Mouse (Mus musculus) gastrocnemius, postnatal 36 days (tissue): ENCODE data around the gene Txnrd1. TPM values are rescaled to one million over a fixed set of nuclear protein-coding genes. Genes with fewer than 3 reads are reported as not detected.
A peak's percentile ranks its signal among the peaks of the same experiment; 100 is the strongest.

Source experiments
- DNase-seq, 2 experiments: peaks; one replicate each; pipeline ENCODE4 v3.0.0; 2022
- intact Hi-C: fragments of 180-260 bp; cut with DNase I; formaldehyde crosslinking; loops from one replicate; pipeline ENCODE4 v1.15.1; 2025
- total RNA-seq, 2 experiments: library from RNA; stranded (reverse); gene quantifications; 2 replicates each; pipeline ENCODE4 v1.2.3; 2021

Gene Txnrd1
- total RNA-seq, 2 experiments from 2014 or later: 44.4 to 46.8 TPM

GRCm38 (mm10) chr10:82814096-82814970 is 19.4 kb upstream of the Txnrd1 start:
- intact Hi-C loops: loop anchor here (2.0 to 5.0 kb wide), 2 partner anchors 43 to 86 kb away; no protein-coding TSS in a partner anchor
- DNase-seq: no peak

GRCm38 (mm10) chr10:82816441-82816840 is 17.3 kb upstream of the Txnrd1 start:
- intact Hi-C loops: no loop called here
- DNase-seq: no peak

GRCm38 (mm10) chr10:82817514-82817913 is 16.2 kb upstream of the Txnrd1 start:
- intact Hi-C loops: no loop called here
- no peak for DNase-seq

- intact Hi-C loops: no loop called here
- no peak for DNase-seq
Measured at GRCm38 (mm10) chr10:82817936-82818335, 15.8 kb upstream of the Txnrd1 start.

- DNase-seq: no peak
- intact Hi-C loops: no loop called here
Measured at GRCm38 (mm10) chr10:82818661-82819060, 15.1 kb upstream of the Txnrd1 start.

- intact Hi-C loops: no loop called here
- no peak for DNase-seq
Measured at GRCm38 (mm10) chr10:82823108-82823778, 10.5 kb upstream of the Txnrd1 start.

GRCm38 (mm10) chr10:82823779-82824177 is 10.0 kb upstream of the Txnrd1 start:
- intact Hi-C loops: no loop called here

GRCm38 (mm10) chr10:82824541-82824940 is 9.2 kb upstream of the Txnrd1 start:
- DNase-seq: no peak
- intact Hi-C loops: no loop called here

More at GRCm38 (mm10) chr10:82823779-82824177, 10.0 kb upstream of the Txnrd1 start:
- no peak for DNase-seq

GRCm38 (mm10) chr10:82826516-82826915 is 7.2 kb upstream of the Txnrd1 start:
- no peak for DNase-seq
- intact Hi-C loops: no loop called here

GRCm38 (mm10) chr10:82835898-82836297 is 2.1 kb downstream of the Txnrd1 start:
- intact Hi-C loops: no loop called here
- DNase-seq: no peak

- intact Hi-C loops: no loop called here
Measured at GRCm38 (mm10) chr10:82838390-82838789, 4.6 kb downstream of the Txnrd1 start.

GRCm38 (mm10) chr10:82844090-82844489 is 10.3 kb downstream of the Txnrd1 start:
- DNase-seq: no peak
- intact Hi-C loops: no loop called here

More at GRCm38 (mm10) chr10:82838390-82838789, 4.6 kb downstream of the Txnrd1 start:
- no peak for DNase-seq

GRCm38 (mm10) chr10:82844731-82845130 is 11.0 kb downstream of the Txnrd1 start:
- intact Hi-C loops: no loop called here
- no peak for DNase-seq

GRCm38 (mm10) chr10:82847821-82848459 is 14.2 kb downstream of the Txnrd1 start:
- no peak for DNase-seq
- intact Hi-C loops: no loop called here

- DNase-seq: no peak
- intact Hi-C loops: no loop called here
Measured at GRCm38 (mm10) chr10:82849686-82850353, 16.1 kb downstream of the Txnrd1 start.

GRCm38 (mm10) chr10:82850354-82850752 is 16.6 kb downstream of the Txnrd1 start:
- DNase-seq: no peak
- intact Hi-C loops: no loop called here

- intact Hi-C loops: no loop called here
- no peak for DNase-seq
Measured at GRCm38 (mm10) chr10:82851751-82852150, 18.0 kb downstream of the Txnrd1 start.

- intact Hi-C loops: loop anchor here (5.0 kb wide), 1 partner anchor 46 kb away; no protein-coding TSS in a partner anchor
- DNase-seq: no peak
Measured at GRCm38 (mm10) chr10:82858032-82858680, 24.4 kb downstream of the Txnrd1 start.

GRCm38 (mm10) chr10:82858691-82859532 is 25.2 kb downstream of the Txnrd1 start:
- intact Hi-C loops: loop anchor here (5.0 kb wide), 1 partner anchor 47 kb away; no protein-coding TSS in a partner anchor
- peak; percentile 87 to 88 for DNase-seq
